Mouse (Mus musculus): ENCODE data around the gene Gng12. TPM values are rescaled to one million over a fixed set of nuclear protein-coding genes. Genes with fewer than 3 reads are reported as not detected.

Gene Gng12
- polyA plus RNA-seq, 1 experiment, result 0.36 TPM

DNA sequence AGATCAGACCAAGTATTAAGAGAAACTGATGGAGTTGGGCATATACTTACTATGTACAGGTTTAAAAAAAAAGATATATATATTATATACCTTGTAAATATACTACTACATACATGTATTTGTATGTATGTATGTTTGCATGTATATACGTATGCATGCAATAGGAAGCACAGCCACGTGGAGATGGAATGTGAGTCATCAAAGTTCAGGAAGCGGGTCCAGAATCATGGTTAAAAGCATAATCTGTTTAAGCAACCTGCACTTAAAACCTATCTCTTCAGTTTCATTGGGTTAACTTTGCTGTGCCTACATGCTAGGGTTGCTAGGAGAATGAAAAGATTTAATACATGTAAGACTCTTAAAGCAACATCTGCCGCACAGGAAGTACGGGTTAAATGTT lies 2.2 kb upstream of the Gng12 start:
- TF ChIP-seq TAL1 (IDR thresholded peaks at IDR 0.05; ENCODE audit: low read length) (no peak), GATA1 (IDR thresholded peaks at IDR 0.05; ENCODE audit: low read length) (no peak)
- no peaks in the 10 kb centered on the region for H3K36me3 ChIP-seq (ENCODE audit: control insufficient read depth)
- no peaks in the 10 kb centered on the region for H3K9me3 ChIP-seq (ENCODE audit: control insufficient read depth, low read length)
- peaks cover 33% of the 10 kb centered on the region for H3K27me3 ChIP-seq (ENCODE audit: control insufficient read depth)
- H3K4me1 ChIP-seq (ENCODE audit: control insufficient read depth), result peaks cover 17% of the 10 kb centered on the region
- H3K4me3 ChIP-seq (replicated peaks), result no peak overlapping the region

DNA sequence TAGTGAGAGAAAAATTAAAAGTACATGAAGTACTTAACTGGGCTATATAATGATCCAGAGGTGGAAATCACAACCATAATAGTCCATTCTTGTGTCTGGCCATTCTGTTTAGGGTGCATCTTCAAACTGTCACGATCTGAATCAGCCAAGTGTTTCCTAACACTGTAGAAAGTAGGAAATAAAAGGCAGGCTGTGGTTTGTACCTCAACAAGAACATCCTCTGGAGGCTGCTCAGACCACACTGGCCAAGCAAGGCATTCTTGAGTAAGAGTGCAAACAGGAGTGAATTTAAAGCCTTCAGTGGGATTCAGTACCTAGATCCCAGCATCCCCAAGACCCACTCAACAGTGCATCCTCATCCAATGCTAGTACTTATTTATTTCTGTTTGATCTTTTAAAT lies 1.2 kb upstream of the Gng12 start:
- Histone ChIP-seq H3K27me3 (ENCODE audit: control insufficient read depth) (peaks cover 33% of the 10 kb centered on the region), H3K4me1 (ENCODE audit: control insufficient read depth) (peaks cover 17% of the 10 kb centered on the region), H3K4me3 (replicated peaks) (no peak overlapping the region), H3K9me3 (ENCODE audit: control insufficient read depth, low read length) (no peaks in the 10 kb centered on the region), H3K36me3 (ENCODE audit: control insufficient read depth) (no peaks in the 10 kb centered on the region)
- no peak for TF ChIP-seq GATA1 (IDR thresholded peaks at IDR 0.05; ENCODE audit: low read length)
- no peak for TF ChIP-seq TAL1 (IDR thresholded peaks at IDR 0.05; ENCODE audit: low read length)

DNA sequence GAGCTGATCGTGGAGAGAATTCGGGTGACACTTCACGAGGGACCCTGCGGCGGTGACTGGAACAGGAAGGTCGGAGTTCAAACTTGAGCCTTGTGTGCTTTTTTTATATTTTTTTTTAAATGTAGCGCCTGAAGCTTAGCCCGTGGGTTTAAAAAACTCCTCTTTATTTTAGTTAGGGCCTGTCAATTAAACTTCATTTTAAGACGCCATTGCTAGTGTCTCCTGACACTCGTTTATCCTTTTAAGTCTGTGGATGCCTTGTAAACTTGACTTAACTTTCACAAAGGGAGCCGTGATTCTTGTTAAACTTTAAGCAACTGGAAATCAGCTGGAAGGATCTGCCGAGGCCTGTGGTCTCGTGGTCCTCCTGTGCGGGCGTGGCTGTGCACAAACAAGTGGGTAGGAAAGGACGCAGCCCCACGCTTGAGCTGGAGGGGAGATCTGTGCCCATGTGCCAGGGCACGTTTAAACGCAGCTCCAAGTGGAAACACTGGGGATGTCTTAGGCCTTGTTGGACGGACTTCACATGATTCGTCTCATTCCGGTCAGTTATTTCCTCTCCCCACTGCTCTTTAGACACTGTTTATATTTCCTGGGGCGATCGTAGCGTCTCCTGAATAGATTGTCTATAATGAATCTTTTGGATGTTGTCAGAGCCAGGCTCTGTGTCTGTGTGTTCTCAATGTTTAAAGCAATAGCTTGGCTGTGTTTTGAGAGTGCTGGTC lies 886 bp downstream of the Gng12 start:
- H3K4me1 ChIP-seq (ENCODE audit: control insufficient read depth), result peaks cover 17% of the 10 kb centered on the region
- no peaks in the 10 kb centered on the region for H3K9me3 ChIP-seq (ENCODE audit: control insufficient read depth, low read length)
- peak overlapping the region; percentile 65 for H3K4me3 ChIP-seq (replicated peaks)
- H3K27me3 ChIP-seq (ENCODE audit: control insufficient read depth), result peaks cover 33% of the 10 kb centered on the region
- TF ChIP-seq TAL1 (IDR thresholded peaks at IDR 0.05; ENCODE audit: low read length), result no peak
- TF ChIP-seq GATA1 (IDR thresholded peaks at IDR 0.05; ENCODE audit: low read length), result no peak
- no peaks in the 10 kb centered on the region for H3K36me3 ChIP-seq (ENCODE audit: control insufficient read depth)

DNA sequence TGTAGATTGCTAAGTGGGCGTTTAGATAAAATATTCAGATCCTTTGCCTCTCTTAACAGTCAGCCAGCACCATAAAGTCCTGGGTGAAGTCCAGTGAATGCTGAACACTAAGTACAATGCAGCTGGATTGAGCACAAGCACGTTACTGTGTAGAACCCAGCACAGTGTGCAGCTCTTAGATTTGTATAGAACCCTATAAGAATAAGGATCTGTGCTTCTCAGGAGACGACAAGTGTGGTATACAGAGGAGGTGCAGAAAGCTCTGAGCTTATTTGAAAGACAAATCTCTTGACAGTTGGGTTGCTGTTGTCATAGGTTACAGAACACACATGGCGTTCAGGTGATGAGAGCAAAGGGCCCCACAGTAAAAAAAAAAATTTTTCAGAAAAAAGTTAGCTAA lies 1.8 kb downstream of the Gng12 start:
- Histone ChIP-seq H3K27me3 (ENCODE audit: control insufficient read depth) (peaks cover 33% of the 10 kb centered on the region), H3K4me1 (ENCODE audit: control insufficient read depth) (peaks cover 17% of the 10 kb centered on the region), H3K4me3 (replicated peaks) (no peak overlapping the region), H3K9me3 (ENCODE audit: control insufficient read depth, low read length) (no peaks in the 10 kb centered on the region), H3K36me3 (ENCODE audit: control insufficient read depth) (no peaks in the 10 kb centered on the region)
- TF ChIP-seq TAL1 (IDR thresholded peaks at IDR 0.05; ENCODE audit: low read length) (no peak), GATA1 (IDR thresholded peaks at IDR 0.05; ENCODE audit: low read length) (no peak)

DNA sequence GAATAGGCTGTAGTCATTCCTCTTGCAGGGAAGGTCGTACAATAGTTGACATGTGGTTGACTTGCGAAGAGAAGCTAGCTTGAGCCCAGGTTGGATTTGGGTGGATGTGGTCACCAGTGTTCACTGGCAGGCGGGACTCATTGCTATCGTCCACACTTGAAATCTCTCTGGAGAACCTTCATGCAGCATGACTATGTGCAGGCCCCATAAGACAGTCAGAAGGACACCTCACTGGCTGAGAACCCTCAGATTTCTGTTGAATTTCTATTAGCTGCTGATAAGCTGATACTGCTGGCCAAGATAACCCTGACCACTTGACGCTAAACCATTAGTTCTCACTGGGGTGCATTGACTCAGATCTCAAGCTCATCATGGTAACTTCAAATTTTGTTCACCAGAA lies 5.7 kb downstream of the Gng12 start:
- peaks cover 9% of the 10 kb centered on the region for H3K4me1 ChIP-seq (ENCODE audit: control insufficient read depth)
- TF ChIP-seq TAL1 (IDR thresholded peaks at IDR 0.05; ENCODE audit: low read length) (no peak), GATA1 (IDR thresholded peaks at IDR 0.05; ENCODE audit: low read length) (no peak)

DNA sequence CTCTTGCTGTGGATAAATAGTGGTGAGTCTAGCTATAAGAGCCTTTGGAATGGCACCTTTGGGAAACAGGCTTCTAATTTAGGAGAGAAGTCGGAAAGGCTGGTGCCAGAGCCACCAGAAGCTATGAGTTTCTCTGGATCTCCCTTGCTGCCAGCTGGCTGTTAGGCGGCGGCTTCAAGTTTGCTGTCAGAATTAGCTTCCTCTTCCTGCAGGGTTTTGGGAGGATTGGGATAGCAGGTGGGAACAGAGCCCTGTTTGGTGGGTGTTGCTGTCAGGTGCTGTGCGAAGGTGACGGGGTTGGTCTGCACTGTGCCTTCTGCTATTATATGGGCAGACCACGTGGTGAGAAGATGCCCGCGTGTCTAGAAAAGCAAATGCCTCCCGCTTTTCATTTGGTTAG lies 7.0 kb downstream of the Gng12 start:
- Histone ChIP-seq H3K9me3 (ENCODE audit: control insufficient read depth, low read length) (no peaks in the 10 kb centered on the region), H3K36me3 (ENCODE audit: control insufficient read depth) (no peaks in the 10 kb centered on the region), H3K4me1 (ENCODE audit: control insufficient read depth) (peaks cover 5% of the 10 kb centered on the region), H3K27me3 (ENCODE audit: control insufficient read depth) (no peaks in the 10 kb centered on the region), H3K4me3 (replicated peaks) (no peak overlapping the region)
- TF ChIP-seq TAL1 (IDR thresholded peaks at IDR 0.05; ENCODE audit: low read length) (no peak), GATA1 (IDR thresholded peaks at IDR 0.05; ENCODE audit: low read length) (no peak)

More for the DNA sequence above, 5.7 kb downstream of the Gng12 start:
- no peaks in the 10 kb centered on the region for H3K36me3 ChIP-seq (ENCODE audit: control insufficient read depth)
- H3K4me3 ChIP-seq (replicated peaks), result no peak overlapping the region
- no peaks in the 10 kb centered on the region for H3K9me3 ChIP-seq (ENCODE audit: control insufficient read depth, low read length)
- H3K27me3 ChIP-seq (ENCODE audit: control insufficient read depth), result peaks cover 9% of the 10 kb centered on the region

DNA sequence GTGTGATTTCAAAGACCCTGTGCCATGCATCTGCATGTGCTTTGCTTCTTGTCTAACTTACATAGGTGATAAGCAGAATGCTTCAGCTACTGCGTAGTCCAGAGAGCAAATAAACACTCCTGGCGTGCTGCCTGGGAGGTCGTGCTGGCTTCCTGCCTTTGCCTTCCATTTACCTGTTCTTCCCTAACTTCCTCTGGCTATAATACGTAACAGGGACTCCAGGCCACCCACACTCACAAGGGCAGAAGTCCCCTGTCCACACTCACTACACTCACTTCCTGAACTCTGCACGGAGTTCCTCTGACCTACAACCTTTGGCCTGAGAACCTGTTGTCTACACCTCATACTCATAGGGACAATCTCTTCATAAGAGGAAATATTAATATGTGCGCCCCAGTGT lies 7.5 kb downstream of the Gng12 start:
- Histone ChIP-seq H3K4me3 (replicated peaks) (no peak overlapping the region), H3K9me3 (ENCODE audit: control insufficient read depth, low read length) (no peaks in the 10 kb centered on the region), H3K4me1 (ENCODE audit: control insufficient read depth) (peaks cover 5% of the 10 kb centered on the region), H3K36me3 (ENCODE audit: control insufficient read depth) (no peaks in the 10 kb centered on the region), H3K27me3 (ENCODE audit: control insufficient read depth) (no peaks in the 10 kb centered on the region)
- no peak for TF ChIP-seq TAL1 (IDR thresholded peaks at IDR 0.05; ENCODE audit: low read length)

DNA sequence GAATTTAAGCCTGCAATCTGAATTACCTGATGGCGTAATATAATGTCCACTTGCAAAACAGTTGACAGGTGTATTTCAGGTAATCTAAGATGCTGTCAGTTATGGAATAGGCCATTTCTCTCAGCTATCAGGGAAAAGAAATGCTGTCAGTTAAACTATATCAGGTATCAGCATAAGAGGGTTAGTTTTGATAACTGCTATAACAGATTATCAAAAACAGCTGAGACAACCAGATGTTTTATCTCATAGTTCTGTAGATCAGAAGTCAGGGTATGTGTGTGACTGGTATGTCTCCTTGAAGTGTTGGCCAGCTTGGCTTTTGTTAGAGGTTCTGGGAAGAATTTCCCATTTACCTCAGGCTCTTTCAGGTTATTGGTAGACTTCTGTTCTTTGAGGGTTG lies 10.0 kb downstream of the Gng12 start:
- no peak overlapping the region for H3K4me3 ChIP-seq (replicated peaks)
- peaks cover 5% of the 10 kb centered on the region for H3K4me1 ChIP-seq (ENCODE audit: control insufficient read depth)
- TF ChIP-seq GATA1 (IDR thresholded peaks at IDR 0.05; ENCODE audit: low read length) (no peak), TAL1 (IDR thresholded peaks at IDR 0.05; ENCODE audit: low read length) (no peak)
- no peaks in the 10 kb centered on the region for H3K36me3 ChIP-seq (ENCODE audit: control insufficient read depth)
- no peaks in the 10 kb centered on the region for H3K27me3 ChIP-seq (ENCODE audit: control insufficient read depth)
- H3K9me3 ChIP-seq (ENCODE audit: control insufficient read depth, low read length), result no peaks in the 10 kb centered on the region

DNA sequence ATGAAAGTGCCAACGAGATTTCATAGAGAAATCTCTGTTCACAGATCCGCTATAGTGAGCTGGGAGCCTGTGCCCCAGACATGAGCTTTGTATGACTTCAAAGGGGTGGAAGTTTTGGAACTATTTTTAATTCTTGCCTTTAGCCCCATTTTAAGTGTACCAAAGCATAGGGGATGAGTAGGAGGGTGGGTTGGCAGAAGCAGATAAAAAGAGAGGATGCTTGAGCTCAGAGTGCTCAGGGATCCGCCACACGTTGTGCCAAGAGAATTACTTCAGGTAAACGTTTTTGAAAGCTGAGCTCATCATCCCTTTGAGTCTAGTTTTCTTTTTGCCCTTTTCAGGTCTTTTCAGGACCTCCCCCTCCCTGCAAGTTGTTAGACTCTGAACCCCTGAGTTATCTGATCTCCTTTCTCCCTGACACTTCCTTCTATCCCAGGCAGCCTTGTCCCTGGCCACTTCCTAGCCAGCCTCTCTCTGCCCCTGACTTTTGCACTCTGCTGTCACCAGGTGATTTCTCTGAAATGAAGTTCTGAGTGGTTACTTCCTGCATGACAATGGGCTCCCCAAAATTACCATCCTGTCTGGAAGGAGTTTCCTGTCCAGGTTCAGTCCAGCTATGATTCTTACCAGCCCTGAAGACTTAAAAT lies 12.3 kb downstream of the Gng12 start:
- TF ChIP-seq GATA1 (IDR thresholded peaks at IDR 0.05; ENCODE audit: low read length) (no peak), TAL1 (IDR thresholded peaks at IDR 0.05; ENCODE audit: low read length) (no peak)
- H3K36me3 ChIP-seq (ENCODE audit: control insufficient read depth), result no peaks in the 10 kb centered on the region
- H3K9me3 ChIP-seq (ENCODE audit: control insufficient read depth, low read length), result no peaks in the 10 kb centered on the region
- peaks cover 5% of the 10 kb centered on the region for H3K4me1 ChIP-seq (ENCODE audit: control insufficient read depth)
- no peak overlapping the region for H3K4me3 ChIP-seq (replicated peaks)
- no peaks in the 10 kb centered on the region for H3K27me3 ChIP-seq (ENCODE audit: control insufficient read depth)

Measured in erythroblast, embryonic 14.5 days (primary cell).